Mouse (Mus musculus): ENCODE data around the gene Atp10a. TPM values are rescaled to one million over a fixed set of nuclear protein-coding genes. Genes with fewer than 3 reads are reported as not detected.

Atp10a gene
- polyA plus RNA-seq, 1 experiment from 2014 or later = 1.0 TPM

GRCm38 (mm10) chr7:58740196-58740595 is 84.2 kb downstream of the Atp10a start:
- ATAC-seq = no peak
- no peaks in the 10 kb centered on the region for H3K9me3 ChIP-seq (ENCODE audit: control insufficient read depth)
- no peaks in the 10 kb centered on the region for H3K36me3 ChIP-seq (ENCODE audit: control insufficient read depth, insufficient read depth)
- H3K27me3 ChIP-seq (replicated peaks; ENCODE audit: control insufficient read depth, insufficient read depth, low read length) = no peaks in the 10 kb centered on the region
- 93% methylated on average over 13 of the region's 13 CpGs for WGBS
- no peak overlapping the region for H3K4me3 ChIP-seq (ENCODE audit: low read depth, low read length)
- no peak overlapping the region for H3K4me2 ChIP-seq (replicated peaks; ENCODE audit: low read depth)
- no peak overlapping the region for H3K9ac ChIP-seq (ENCODE audit: low read depth, low read length)
- H3K4me1 ChIP-seq (replicated peaks; ENCODE audit: control insufficient read depth, insufficient read depth, low read length) = no peaks in the 10 kb centered on the region
- H3K27ac ChIP-seq (ENCODE audit: low read depth, low read length) = no peak overlapping the region
- no peak for TF ChIP-seq CTCF (IDR thresholded peaks at IDR 0.05; ENCODE audit: low read depth)

DNA sequence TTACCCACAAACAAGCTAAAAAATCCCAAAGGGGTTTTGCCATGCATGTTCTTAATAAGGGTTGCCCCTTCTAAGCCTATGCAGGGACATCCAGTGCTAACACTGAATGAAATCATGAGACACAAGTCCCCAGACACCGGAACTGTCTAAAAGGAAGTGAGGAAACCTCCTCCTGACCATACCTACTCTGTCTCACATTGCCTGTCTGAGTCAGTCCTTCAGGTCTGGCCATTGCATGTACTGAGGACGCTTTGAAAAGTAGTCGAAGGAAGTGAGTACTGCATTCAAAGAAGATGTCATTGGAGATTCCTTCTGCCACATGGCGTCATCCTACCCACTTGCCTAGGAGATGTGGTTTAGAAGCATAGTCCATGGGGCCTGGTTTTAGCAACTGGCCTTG is 84.9 kb downstream of the Atp10a start:
- no peak for ATAC-seq
- H3K4me2 ChIP-seq (replicated peaks; ENCODE audit: low read depth) = no peak overlapping the region
- WGBS = 85% methylated on average over 4 of the region's 4 CpGs
- no peak overlapping the region for H3K9ac ChIP-seq (ENCODE audit: low read depth, low read length)
- no peaks in the 10 kb centered on the region for H3K9me3 ChIP-seq (ENCODE audit: control insufficient read depth)
- no peak overlapping the region for H3K4me3 ChIP-seq (ENCODE audit: low read depth, low read length)
- TF ChIP-seq CTCF (IDR thresholded peaks at IDR 0.05; ENCODE audit: low read depth) = no peak
- H3K27ac ChIP-seq (ENCODE audit: low read depth, low read length) = no peak overlapping the region
- no peaks in the 10 kb centered on the region for H3K4me1 ChIP-seq (replicated peaks; ENCODE audit: control insufficient read depth, insufficient read depth, low read length)
- H3K36me3 ChIP-seq (ENCODE audit: control insufficient read depth, insufficient read depth) = no peaks in the 10 kb centered on the region
- no peaks in the 10 kb centered on the region for H3K27me3 ChIP-seq (replicated peaks; ENCODE audit: control insufficient read depth, insufficient read depth, low read length)

GRCm38 (mm10) chr7:58742009-58742408 is 86.0 kb downstream of the Atp10a start:
- H3K4me2 ChIP-seq (replicated peaks; ENCODE audit: low read depth) = no peak overlapping the region
- H3K4me1 ChIP-seq (replicated peaks; ENCODE audit: control insufficient read depth, insufficient read depth, low read length) = no peaks in the 10 kb centered on the region
- H3K36me3 ChIP-seq (ENCODE audit: control insufficient read depth, insufficient read depth) = no peaks in the 10 kb centered on the region
- ATAC-seq = no peak
- 86% methylated on average over 4 of the region's 4 CpGs for WGBS
- H3K9ac ChIP-seq (ENCODE audit: low read depth, low read length) = no peak overlapping the region
- H3K27me3 ChIP-seq (replicated peaks; ENCODE audit: control insufficient read depth, insufficient read depth, low read length) = no peaks in the 10 kb centered on the region
- no peak for TF ChIP-seq CTCF (IDR thresholded peaks at IDR 0.05; ENCODE audit: low read depth)
- H3K4me3 ChIP-seq (ENCODE audit: low read depth, low read length) = no peak overlapping the region
- H3K9me3 ChIP-seq (ENCODE audit: control insufficient read depth) = no peaks in the 10 kb centered on the region
- H3K27ac ChIP-seq (ENCODE audit: low read depth, low read length) = no peak overlapping the region

GRCm38 (mm10) chr7:58742648-58743047 is 86.7 kb downstream of the Atp10a start:
- ATAC-seq = no peak
- Histone ChIP-seq H3K36me3 (ENCODE audit: control insufficient read depth, insufficient read depth) (no peaks in the 10 kb centered on the region), H3K9ac (ENCODE audit: low read depth, low read length) (no peak overlapping the region), H3K27ac (ENCODE audit: low read depth, low read length) (no peak overlapping the region), H3K9me3 (ENCODE audit: control insufficient read depth) (no peaks in the 10 kb centered on the region), H3K4me1 (replicated peaks; ENCODE audit: control insufficient read depth, insufficient read depth, low read length) (no peaks in the 10 kb centered on the region), H3K27me3 (replicated peaks; ENCODE audit: control insufficient read depth, insufficient read depth, low read length) (no peaks in the 10 kb centered on the region), H3K4me2 (replicated peaks; ENCODE audit: low read depth) (no peak overlapping the region), H3K4me3 (ENCODE audit: low read depth, low read length) (no peak overlapping the region)
- TF ChIP-seq CTCF (IDR thresholded peaks at IDR 0.05; ENCODE audit: low read depth) = no peak
- WGBS = 50% methylated on average over 1 of the region's 1 CpGs

DNA sequence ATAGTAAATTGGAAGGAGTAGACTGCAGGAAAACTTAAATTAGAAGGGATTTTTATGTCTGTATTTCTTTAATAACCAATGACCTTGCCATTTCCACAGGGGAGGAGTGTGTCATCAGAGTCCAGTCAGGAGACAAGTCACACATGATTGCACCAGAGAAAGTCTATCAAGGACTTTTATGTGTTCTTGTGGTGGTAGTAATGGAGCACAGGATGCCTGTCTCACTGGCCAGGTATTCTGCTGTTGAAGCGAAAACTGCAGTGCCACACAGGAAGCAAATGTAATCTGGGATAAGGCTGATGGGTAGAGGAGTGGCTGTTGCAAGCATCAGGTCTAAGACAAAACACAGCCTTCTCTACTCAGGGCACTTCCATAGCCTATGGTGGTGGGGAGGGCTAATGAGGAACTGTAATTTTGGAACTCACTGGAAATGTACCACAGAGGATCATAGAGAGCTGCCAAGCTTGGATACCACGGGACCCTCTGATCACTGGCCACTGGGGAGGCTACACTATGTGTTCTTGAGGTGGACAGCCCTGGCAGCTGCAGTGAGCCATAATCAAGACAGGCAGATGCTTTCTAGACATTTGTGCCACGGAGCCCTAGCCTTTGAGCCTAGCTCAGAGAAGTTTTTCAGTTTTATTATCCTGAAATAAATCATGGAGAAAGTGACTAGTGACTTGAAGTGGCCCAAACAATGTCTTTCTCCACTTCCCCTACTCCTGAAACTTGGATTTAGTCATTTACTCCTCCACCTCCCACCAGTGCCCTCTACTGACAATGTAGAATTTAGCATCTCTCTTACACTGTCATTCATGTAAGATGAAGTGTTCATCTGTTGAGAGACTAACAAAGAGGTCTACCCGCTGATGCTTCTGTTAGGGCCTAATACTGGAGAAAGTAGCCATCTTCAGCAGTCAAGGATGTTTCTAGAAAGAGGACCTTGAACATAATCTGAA is 87.7 kb downstream of the Atp10a start:
- Histone ChIP-seq H3K9me3 (ENCODE audit: control insufficient read depth) (no peaks in the 10 kb centered on the region), H3K4me3 (ENCODE audit: low read depth, low read length) (no peak overlapping the region), H3K9ac (ENCODE audit: low read depth, low read length) (no peak overlapping the region), H3K36me3 (ENCODE audit: control insufficient read depth, insufficient read depth) (no peaks in the 10 kb centered on the region), H3K4me1 (replicated peaks; ENCODE audit: control insufficient read depth, insufficient read depth, low read length) (no peaks in the 10 kb centered on the region), H3K27ac (ENCODE audit: low read depth, low read length) (no peak overlapping the region), H3K27me3 (replicated peaks; ENCODE audit: control insufficient read depth, insufficient read depth, low read length) (no peaks in the 10 kb centered on the region), H3K4me2 (replicated peaks; ENCODE audit: low read depth) (no peak overlapping the region)
- 63% methylated on average over 4 of the region's 4 CpGs for WGBS
- ATAC-seq = no peak
- TF ChIP-seq CTCF (IDR thresholded peaks at IDR 0.05; ENCODE audit: low read depth) = peak; percentile 62

GRCm38 (mm10) chr7:58746817-58747216 is 90.9 kb downstream of the Atp10a start:
- no peak for TF ChIP-seq CTCF (IDR thresholded peaks at IDR 0.05; ENCODE audit: low read depth)
- 53% methylated on average over 5 of the region's 5 CpGs for WGBS
- no peaks in the 10 kb centered on the region for H3K27me3 ChIP-seq (replicated peaks; ENCODE audit: control insufficient read depth, insufficient read depth, low read length)

More at GRCm38 (mm10) chr7:58746817-58747216, 90.9 kb downstream of the Atp10a start:
- H3K9me3 ChIP-seq (ENCODE audit: control insufficient read depth) = no peaks in the 10 kb centered on the region
- ATAC-seq = no peak
- H3K36me3 ChIP-seq (ENCODE audit: control insufficient read depth, insufficient read depth) = no peaks in the 10 kb centered on the region
- no peak overlapping the region for H3K4me2 ChIP-seq (replicated peaks; ENCODE audit: low read depth)
- H3K27ac ChIP-seq (ENCODE audit: low read depth, low read length) = no peak overlapping the region
- no peaks in the 10 kb centered on the region for H3K4me1 ChIP-seq (replicated peaks; ENCODE audit: control insufficient read depth, insufficient read depth, low read length)
- H3K9ac ChIP-seq (ENCODE audit: low read depth, low read length) = no peak overlapping the region
- no peak overlapping the region for H3K4me3 ChIP-seq (ENCODE audit: low read depth, low read length)
